Mouse (Mus musculus) cerebellum, postnatal 14 days (tissue): ENCODE results near the gene Surf1.

Source experiments
- DNase-seq, 2 experiments: peaks; one replicate each; pipeline ENCODE4 v3.0.0; 2021; ENCODE audit warnings: mixed read lengths in 2 of 2

Surf1 gene

DNA sequence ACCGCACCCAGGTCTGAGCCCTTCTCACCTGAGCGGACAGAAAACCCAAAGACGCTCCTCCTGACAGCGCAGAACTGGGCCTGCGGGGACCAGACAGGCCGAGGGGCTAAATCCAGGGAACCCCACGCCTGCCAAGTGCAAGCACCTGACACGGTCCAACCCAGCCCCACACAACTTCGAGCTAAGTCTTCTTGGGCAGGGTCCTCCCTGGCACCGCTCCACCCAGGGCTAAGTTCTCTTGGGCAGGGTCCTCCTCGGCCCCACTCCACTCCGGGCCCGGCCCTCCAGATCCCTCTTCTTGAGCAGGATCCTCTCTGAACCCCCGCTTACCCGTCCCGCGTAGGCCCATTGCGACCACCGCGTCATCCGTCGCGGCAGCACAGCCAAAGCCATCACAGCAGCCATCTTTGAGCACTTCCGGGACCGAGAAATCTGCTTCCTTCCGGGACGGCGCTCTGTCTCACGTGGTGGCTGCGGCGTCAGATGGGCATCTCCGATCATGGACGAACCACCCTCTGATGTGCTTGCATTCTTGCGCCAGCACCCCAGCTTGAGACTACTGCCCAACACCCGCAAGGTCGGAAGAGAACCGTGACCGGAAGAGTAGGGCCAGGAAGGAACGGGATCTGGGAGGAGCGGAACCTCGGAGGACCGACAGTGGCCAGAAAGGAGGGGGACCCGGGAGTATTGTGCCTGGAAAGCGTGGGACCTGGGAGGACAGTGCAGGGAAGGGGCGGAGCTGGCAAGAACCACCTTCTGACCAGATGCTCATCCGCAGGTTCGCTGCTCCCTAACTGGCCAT is at the start of gene Surf1, which contains the start of gene Surf2:
Surf1 (minus strand) TSS at position 604 of the 802 bp plus-strand sequence.
Surf2 (plus strand) TSS at position 441 of the 802 bp plus-strand sequence.
- DNase-seq = peak; percentile 87

DNA sequence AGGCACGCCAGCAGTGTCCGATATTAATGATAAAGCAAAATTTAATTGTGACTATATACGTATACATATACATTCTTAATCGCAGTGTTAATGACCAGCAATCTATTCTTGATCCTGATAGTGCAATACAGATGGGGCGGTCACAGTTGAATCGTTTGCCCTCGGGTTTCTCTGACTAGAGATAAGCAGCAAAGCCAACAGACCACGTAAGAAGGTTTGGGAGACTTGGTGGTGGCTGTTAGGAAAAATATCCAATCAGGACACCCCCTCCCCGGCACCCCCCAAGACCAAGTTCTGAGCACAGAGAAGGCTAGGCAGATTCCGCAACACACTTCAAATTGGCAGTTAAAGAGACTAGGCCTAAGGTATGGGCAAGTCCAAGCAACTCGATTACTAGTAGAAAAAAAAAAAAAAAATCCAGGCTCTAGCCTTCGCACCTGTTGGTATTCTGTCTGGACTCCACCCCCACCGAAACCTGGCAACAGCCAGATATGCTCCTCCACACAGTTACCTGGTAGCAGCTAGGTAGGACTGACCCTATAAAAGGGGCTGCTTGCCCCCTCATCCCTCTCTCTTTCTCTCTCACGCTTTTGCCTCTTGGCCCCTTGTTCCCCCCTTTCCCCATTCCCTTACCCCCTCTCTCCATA is 48.5 kb upstream of the Surf1 start:
- peak; percentile 18 to 27 for DNase-seq

DNA sequence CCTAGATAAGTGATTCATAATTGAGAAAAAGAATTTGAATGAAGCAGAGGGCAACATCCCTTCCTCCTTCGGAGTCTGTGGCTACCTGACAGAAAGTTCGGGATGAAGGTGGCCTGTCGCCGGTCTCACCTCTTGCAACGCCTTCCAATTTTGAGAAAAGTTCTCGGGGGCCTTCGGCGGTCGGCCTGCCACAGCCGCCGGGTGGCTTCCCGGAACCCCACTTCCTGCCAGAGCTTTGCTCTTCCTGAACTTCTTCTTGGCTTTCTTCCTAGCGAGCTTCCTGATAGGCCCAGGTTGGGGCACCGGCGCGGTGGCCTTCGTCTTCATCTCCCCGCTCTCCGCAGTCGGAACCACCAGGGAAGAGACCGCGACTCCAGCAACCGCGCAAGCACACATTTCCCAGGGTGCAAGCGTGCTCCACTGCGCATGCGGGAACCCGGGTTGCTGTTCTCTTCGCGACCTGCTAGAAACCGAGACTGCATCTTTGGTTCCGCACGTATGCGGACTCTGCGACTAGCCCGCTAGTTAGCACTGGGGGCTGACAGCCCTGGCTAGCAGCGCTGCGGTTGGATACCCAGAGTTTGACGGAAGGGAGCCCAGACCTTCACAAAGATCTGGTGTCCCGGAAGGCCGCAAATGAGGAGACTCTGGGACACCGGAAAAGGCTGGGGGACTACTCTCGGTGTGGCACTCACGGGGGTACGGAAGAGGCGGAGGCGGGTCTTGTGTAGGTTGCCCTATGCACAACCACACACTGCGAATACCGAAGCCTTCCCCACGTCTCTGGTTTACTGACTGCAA is 47.8 kb upstream of the Surf1 start, which contains the start of gene Rexo4:
Rexo4 (minus strand) TSS at position 464 of the 801 bp plus-strand sequence.
- DNase-seq = peak; percentile 96 to 97

DNA sequence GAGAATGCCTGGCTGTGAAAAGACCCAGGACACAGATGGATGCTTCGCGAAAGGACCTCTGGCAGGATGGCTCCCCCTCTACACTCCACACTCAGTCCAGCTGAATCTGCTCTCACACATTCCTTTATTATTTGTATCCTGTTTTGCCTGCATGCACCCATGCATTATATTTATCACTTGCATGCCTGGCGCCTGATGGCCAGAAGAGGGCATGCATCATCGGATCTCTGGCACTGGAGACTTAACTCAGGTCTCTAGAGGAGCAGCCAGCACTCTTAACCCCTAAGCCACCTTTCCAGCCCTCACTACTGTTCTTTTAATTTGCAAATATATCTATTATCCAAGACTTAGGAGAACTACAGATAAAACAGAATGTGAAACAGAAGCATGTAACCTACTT is 44.4 kb upstream of the Surf1 start:
- peak; percentile 41 for DNase-seq

DNA sequence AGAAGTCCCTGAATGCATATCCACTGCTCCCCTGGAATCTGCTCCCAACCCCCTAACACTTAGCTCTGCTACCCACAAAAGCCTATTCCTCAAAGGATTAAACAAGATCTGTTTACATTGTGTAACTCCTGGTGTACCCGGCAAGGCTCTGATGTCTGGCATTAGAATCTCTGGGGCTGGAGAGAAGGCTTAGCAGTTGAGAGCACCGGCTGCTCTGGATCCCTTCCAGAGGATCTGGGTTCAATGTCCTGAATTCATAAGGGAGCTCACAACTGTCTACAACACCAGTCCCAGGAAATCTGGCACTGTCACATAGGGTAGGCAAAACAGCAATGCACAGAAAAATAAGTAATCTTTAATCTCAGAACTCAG is 41.1 kb upstream of the Surf1 start:
- DNase-seq = no peak

DNA sequence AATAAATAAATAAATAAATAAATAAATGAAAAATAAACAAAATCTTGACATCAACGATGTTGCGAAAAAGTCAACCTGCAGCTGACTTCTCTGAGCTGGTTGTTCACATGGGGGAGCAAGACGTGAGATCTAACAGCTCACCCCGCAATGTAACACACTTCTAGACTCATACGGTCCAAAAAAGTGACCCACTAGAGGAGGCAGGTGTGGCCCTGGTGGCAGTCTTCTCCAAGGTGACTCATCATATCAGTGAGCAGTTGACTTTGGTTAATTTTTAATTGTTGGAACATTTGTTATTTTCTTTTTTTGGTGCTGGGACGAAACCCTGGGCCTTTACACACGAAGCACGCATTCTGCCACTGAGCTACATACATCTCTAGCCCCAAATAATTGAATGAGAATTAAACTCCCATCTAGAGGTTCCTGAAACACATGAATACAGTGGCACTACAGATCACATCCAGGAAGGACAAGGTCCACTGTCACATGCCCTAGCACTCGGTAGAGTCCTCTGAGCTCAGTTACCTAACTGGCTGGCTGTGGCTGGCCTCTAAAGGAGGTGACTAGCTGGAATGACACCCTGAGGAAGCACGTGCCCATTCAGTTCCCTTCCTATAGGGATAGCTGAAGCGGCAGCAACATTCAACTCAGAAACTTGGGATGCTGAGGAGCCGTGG is 40.6 kb upstream of the Surf1 start:
- DNase-seq = no peak

DNA sequence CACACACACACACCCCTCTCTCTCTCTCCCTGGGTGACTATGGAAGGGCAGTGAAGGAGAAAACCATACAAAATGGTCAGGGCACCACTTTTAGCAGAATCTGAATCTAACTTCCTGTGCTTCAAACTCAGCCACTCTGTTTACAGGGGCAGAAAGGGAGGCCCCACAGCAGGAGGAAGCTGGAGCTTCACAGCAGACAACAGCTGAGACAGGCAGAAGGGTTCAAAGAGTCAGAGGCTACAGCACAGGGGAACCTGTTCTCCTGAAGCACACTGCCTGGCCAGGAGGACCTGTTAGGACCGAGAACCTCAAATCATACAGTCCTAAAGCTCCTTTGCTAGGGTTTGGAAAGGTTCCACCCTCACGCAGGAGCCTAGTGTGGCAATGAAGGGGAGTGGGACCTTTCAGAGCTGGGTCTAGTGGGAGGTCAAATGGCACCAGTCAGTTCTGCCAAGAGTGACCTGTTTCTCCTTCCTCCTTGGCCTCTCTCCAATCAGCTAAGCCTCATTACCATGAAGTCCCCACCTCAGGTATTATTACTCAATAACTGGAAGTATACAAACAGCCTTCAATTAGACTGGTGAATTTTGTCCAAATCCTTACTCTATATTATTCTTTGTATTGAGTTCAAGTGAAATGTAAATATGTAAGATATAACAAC is 38.5 kb upstream of the Surf1 start:
- DNase-seq = no peak

DNA sequence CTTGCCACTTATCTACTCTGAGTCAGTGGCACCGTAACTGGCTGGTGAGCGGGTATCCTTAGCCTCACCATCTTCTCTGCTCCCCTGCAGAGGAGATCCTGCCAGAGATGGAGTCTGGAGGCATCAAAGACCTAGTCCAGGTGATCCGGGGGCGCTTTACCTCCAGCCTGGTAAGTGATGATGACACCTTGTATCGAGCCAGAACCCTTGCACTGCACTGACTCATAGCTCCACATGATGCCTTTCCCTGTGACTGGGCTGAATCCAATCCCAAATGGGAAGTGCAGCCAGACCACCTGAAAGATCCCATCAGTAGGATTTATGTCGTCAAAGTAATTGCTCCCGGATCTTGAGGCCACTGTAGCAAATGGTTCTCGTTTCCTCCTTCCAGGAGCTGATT is 36.5 kb upstream of the Surf1 start:
- no peak for DNase-seq

DNA sequence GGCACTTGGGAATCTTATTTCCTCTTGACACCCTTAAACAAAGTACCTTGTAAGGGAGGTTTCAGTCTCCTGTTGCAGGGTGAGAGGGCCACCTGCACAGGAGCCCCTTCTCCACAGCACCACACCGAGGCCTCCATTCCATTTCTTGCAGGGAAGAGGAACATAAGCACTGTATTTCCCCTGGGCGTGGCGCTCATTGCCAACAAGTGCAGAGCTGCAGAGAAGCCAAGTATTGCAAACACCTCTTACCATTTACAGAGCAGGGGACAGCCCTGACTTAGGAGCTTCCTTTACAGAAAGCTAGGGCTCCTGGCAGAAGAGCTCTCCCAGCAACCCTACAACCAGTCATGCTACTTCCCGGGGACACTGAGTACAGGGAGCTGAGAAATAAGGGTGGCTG is 35.9 kb upstream of the Surf1 start:
- DNase-seq = no peak

DNA sequence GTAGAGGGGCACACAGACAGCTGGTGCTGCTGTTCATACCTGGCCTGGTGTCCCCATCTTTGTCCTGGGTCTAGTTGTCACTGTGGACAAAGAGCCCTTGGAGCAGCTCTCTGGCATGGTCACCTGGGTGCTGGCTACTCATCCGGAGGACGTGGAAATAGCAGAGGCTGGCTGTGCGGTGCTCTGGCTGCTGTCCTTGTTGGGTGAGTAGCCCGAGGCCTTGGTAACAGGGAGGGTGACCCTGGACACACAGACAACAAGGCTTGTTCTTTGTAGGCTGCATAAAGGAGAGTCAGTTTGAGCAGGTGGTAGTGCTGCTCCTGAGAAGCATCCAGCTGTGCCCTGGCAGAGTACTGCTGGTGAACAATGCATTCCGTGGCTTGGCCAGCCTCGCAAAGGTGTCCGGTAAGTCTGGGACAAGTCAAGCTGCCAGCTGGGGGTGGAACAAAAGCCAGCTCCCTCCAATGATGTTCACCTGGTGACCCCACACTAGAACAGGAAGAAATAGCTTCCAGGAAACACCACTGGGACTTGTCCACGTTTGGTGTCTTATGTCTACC is 35.1 kb upstream of the Surf1 start:
- peak; percentile 28 to 34 for DNase-seq

DNA sequence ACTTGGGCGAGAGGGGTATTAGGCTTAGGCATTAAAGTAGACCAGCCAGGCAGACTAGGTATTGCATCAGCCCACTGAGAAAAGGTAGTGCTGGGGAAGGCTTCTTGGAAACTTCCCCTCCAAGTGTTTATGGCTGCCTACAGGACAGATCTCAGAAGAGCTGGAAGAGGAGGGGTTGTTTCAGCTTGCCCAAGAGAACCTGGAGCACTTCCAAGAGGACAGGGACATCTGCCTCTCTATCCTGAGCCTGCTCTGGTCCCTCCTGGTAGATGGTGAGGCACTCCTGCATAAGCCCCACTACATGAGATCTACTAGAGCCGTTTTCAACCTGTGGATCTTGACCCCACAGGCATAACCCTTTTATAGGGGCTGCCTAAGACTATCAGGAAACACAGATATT is 34.1 kb upstream of the Surf1 start:
- peak; percentile 41 to 42 for DNase-seq

DNA sequence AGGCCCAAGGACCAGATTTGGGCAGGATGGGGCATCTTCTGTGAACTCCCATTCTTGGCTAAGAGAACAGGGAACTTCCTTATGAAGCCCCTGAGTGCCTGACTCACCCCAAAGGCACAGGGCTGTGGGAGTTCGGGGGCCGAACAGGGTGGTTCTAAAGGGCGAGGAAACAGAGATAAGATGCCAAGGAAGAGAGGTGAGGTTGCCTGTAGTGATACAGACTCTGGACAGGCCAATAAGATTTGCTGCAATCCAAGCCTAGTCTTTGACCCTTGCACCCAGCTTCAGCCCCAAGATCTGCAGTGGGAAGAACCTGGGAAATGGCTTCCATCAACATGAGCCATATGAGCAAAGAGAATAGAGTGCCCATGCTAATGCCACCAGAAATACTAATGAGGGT is 26.9 kb upstream of the Surf1 start:
- no peak for DNase-seq

DNA sequence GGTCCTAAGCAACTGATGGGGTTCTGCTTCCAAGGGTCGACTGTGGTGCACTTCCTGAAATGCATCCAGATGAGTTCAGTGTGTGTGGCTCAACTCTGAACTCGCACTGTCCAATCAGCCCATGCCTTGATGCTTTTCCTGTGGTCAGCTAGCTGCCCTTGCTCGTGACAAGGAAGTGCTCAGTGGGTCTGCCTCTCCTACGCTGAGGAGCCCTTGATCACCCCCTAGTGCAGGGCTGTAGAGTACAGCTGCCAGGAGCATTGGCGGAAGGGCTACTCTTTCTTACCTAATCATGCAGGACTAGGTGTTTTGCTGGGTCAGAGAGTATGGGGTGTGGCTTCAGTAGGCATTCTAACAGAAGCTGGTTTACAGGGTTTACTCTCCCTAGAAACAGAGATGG is 25.2 kb upstream of the Surf1 start:
- no peak for DNase-seq

DNA sequence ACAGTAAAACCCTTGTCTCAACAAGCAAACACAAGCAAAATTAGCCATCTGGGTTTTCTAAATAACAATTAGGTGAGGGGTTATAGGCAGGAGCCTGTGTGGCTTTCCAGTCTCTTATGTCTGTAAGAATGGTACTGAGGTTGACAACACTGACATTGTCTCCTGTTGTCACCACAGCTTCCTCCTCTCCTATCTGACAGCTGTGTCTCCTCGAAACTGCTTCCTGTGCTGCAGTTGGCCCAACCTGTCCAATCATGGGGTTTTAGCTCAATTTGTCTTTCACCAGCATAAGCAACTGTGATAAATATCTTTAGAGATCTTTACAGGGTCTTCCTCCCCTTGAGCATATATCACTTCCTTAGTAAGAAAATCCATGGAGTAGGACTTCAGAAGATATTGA is 20.1 kb upstream of the Surf1 start:
- no peak for DNase-seq

DNA sequence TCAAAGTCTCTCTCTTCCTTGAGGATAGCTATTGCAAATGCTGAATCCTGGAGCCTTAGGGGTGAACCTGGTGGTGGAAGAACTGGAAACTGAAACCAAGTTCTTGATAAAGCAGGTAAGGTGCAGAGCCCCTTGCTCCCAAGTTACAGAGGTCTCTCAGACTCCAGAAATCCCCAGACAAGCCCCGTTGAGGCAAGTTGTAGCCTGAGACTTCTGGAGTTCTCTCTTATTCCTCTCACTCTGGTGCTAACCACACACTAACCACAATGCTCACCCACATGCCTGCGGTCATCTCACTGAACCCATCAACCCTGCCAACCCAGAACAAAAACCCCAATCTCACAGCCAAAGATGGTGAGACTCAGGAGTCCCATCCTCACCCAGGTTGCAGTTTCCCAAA is 19.0 kb upstream of the Surf1 start:
- no peak for DNase-seq

DNA sequence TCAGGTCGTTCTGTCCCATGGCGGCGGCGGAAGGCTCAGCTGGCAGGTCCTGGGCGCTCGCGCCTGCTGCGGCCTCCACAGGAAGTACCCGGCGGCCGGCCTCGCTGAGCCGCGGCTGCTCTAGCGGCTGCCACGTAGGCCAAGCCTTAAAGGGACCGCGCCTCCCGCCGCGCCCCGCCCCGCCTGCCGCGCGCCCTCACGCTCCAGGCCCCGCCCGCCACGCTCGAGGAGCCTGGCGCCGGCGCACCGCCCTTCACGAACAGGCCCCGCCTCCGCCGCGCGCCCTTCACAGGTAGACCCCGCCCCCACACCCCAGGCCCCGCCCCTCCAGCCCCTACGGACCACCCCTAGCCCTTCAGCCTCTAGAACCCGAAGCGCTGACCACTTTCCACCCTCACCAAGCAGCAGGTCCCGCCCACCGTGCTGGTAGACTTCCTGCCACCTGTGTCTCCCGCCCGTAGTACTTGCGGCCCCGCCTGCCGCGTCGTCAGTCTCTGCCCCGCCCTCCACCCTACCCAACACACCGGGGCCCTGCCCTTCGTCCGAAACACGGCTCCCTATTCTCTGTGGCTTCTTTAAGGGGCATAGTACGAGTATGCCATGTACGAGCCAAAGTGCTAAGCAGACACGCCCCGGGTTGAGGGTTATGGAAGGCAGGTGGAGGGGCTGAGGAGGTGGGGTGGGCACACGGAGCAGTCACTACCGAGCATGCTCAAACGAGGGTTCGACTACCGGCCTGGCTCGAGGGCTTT is 17.1 kb upstream of the Surf1 start, which contains the start of the genes Surf4 and Stkld1:
Surf4 (minus strand) TSS at position 625 of the 752 bp plus-strand sequence.
Stkld1 (plus strand) TSS at position 744 of the 752 bp plus-strand sequence.
- DNase-seq = peak; percentile 94 to 96

DNA sequence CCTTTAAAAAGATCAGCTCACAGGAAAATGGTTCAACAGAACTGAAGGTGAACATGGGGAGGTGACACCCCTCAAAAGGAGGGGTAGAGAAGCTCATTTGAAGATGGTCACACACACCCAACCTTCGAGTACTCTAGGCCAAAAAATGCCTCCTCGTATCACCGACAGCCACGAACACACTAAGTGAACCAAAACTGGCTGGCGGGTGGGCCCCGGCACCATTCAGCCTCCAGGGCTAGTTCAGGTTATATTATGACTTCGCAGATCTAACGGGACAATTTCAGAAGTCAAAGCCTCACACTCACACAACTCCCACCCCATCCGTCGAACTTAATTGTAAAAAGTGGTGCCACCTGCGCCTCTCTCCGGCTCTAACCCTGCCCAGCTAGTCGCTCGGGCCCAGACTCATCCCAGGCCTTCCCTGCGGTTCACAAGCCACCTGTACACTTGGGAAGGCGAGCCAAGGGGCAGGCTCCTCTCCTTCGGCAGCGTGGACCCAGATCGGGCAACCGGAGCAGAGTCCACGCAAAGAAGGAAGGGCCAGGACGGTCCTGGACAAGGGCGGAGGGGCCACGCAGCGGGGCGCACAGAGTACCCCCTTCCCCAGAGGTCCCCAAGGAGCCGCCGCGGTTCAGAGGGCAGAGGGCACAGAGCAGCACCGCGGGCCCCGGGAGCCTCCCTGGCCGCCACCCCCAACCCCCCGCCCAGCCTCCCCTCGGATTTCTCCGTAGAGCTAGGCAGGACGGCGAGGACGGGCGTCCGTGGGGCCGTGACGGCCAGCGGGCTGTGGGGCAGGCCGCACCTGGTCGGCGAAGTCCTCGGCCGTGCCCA is 16.4 kb upstream of the Surf1 start:
- peak; percentile 64 to 67 for DNase-seq

DNA sequence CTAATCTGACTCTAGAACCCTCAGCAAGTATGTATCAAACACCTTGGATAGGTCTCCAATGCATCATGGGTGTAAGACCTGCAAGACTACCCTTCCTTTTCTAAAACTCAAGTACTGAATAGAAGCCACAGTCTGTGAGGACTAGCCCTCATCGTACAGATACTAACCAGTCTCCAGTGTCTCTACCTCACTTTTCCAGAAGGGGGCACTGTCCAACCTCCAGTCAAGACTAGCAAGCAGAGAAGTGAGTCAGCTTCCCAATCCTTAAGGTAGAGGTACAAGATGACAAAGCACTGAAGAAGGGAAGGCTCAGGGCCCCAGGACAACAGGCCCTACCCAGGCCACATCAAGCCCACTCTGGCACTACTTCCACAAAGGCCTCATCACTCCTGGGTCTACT is 14.1 kb upstream of the Surf1 start:
- DNase-seq = peak; percentile 83 to 88

DNA sequence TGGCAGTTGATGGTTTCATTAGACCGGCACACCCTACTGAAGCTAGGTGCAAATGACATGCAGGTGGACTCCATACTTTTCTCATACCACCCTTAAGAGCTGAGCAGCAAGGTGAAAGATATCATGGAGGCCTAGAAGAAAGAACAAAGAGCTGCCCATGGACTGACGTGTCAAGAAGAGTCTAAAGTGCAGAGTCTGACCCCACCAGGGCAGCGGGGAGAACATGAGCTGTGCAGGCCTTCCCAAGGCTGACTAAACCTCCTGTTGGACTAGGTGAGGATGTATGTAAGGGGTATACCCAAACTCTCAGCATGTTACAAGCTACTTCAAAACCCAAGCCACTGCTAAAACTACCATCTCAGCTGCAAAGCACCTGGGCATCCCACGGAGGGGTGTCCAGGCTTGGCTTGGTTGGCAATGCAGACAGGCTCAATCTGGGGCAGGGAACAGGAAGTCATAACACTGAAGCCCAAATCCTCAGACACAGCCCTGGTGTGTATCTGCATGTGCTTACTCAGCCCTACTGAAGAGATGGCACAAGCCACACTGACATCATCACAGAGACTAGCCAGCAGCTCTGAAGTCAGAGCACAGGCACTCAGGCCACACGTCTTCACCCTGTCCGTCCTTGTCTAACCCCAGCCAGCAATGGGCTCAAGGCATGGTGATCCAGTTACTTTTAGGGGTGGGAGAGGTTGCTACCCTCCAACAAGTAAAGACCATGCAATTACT is 11.6 kb upstream of the Surf1 start:
- DNase-seq = no peak
